Mouse (Mus musculus) CH12F3 (cell line): ENCODE measurements around the gene Zmym2.
"Not testable (repeated sequence)": the region's sequence is repeated elsewhere in the genome, so short reads cannot be mapped to it uniquely, and the experiment has no call there.

Experiments used
- in situ Hi-C: fragments of 300-500 bp; cut with MboI; formaldehyde crosslinking; loops from 2 replicates; pipeline ENCODE4 v1.14.3; 2020; ENCODE audit warnings: low sequenced_read_pairs

Zmym2 gene

GRCm38 (mm10) chr14:56886594-56887513, at the start of gene Zmym2:
Gene Zmym2, plus strand, starts transcription at chr14:56886653.
- in situ Hi-C loops, result not testable (repeated sequence)

GRCm38 (mm10) chr14:56844033-56844432, 42.4 kb upstream of the Zmym2 start:
- in situ Hi-C loops, result no loop called here

GRCm38 (mm10) chr14:56844507-56844906, 41.9 kb upstream of the Zmym2 start:
- in situ Hi-C loops, result no loop called here

- in situ Hi-C loops, result loop anchor here (5.0 kb wide), 1 partner anchor 34 kb away; no protein-coding TSS in a partner anchor
These were observed 38.1 kb upstream of the Zmym2 start for GRCm38 (mm10) chr14:56848322-56848721.

- in situ Hi-C loops, result loop anchor here (5.0 kb wide), 1 partner anchor 33 kb away; no protein-coding TSS in a partner anchor
These were observed 36.8 kb upstream of the Zmym2 start for GRCm38 (mm10) chr14:56849681-56850080.

GRCm38 (mm10) chr14:56864041-56864440, 22.4 kb upstream of the Zmym2 start:
- in situ Hi-C loops, result no loop called here

- in situ Hi-C loops, result no loop called here
These were observed 21.8 kb upstream of the Zmym2 start for GRCm38 (mm10) chr14:56864641-56865040.

- in situ Hi-C loops, result not testable (repeated sequence)
These were observed 21.3 kb upstream of the Zmym2 start for GRCm38 (mm10) chr14:56865112-56865511.

- in situ Hi-C loops, result loop anchor here (10.0 kb wide), 1 partner anchor 49 kb away; no protein-coding TSS in a partner anchor
These were observed 12.9 kb upstream of the Zmym2 start for GRCm38 (mm10) chr14:56873525-56873924.

GRCm38 (mm10) chr14:56875586-56876159, 10.8 kb upstream of the Zmym2 start:
- in situ Hi-C loops, result loop anchor here (10.0 kb wide), 1 partner anchor 51 kb away; no protein-coding TSS in a partner anchor

- in situ Hi-C loops, result loop anchor here (5.0 kb wide), 1 partner anchor 34 kb away; no protein-coding TSS in a partner anchor
These were observed 5.2 kb upstream of the Zmym2 start for GRCm38 (mm10) chr14:56881271-56881670.

- in situ Hi-C loops, result loop anchor here (5.0 kb wide), 1 partner anchor 36 kb away; no protein-coding TSS in a partner anchor
These were observed 3.0 kb upstream of the Zmym2 start for GRCm38 (mm10) chr14:56883431-56883830.

GRCm38 (mm10) chr14:56885308-56885771, 1.1 kb upstream of the Zmym2 start:
- in situ Hi-C loops, result no loop called here

- in situ Hi-C loops, result not testable (repeated sequence)
These were observed 363 bp upstream of the Zmym2 start for GRCm38 (mm10) chr14:56885986-56886593.

GRCm38 (mm10) chr14:56887514-56887880, 1.0 kb downstream of the Zmym2 start:
- in situ Hi-C loops, result no loop called here

- in situ Hi-C loops, result no loop called here
These were observed 1.4 kb downstream of the Zmym2 start for GRCm38 (mm10) chr14:56887887-56888286.

GRCm38 (mm10) chr14:56888416-56888815, 2.0 kb downstream of the Zmym2 start:
- in situ Hi-C loops, result no loop called here

- in situ Hi-C loops, result no loop called here
These were observed 8.0 kb downstream of the Zmym2 start for GRCm38 (mm10) chr14:56894417-56894816.

GRCm38 (mm10) chr14:56896521-56896920, 10.1 kb downstream of the Zmym2 start:
- in situ Hi-C loops, result no loop called here

- in situ Hi-C loops, result no loop called here
These were observed 11.0 kb downstream of the Zmym2 start for GRCm38 (mm10) chr14:56897475-56897874.

- in situ Hi-C loops, result no loop called here
These were observed 13.2 kb downstream of the Zmym2 start for GRCm38 (mm10) chr14:56899656-56900055.
